Mouse (Mus musculus) cerebellum, postnatal 25 days (tissue): ENCODE measurements at regions not wholly inside any gene's neighbourhood (a gene's known extent, or its start where the extent isn't known, plus 50 kb on each side); places are given as distances from the start of the nearest gene placed in this dataset.

ENCODE experiments used
- DNase-seq, 2 experiments: peaks; one replicate each; pipeline ENCODE4 v3.0.0; 2021; ENCODE audit warnings: mixed read lengths in 2 of 2

GRCm38 (mm10) chr5:41476001-41476400 is 232.0 kb downstream of the Rab28 start:
- DNase-seq = peak; percentile 20 to 58

GRCm38 (mm10) chr5:41445512-41446005 is 262.4 kb downstream of the Rab28 start:
- DNase-seq = no peak

- no peak for DNase-seq
Measured at GRCm38 (mm10) chr5:41441081-41441480, 266.9 kb downstream of the Rab28 start.

GRCm38 (mm10) chr5:41419121-41419874 is 288.7 kb downstream of the Rab28 start:
- no peak for DNase-seq

GRCm38 (mm10) chr5:41409070-41409668 is 298.8 kb downstream of the Rab28 start:
- DNase-seq = no peak

GRCm38 (mm10) chr5:41392802-41393234 is 315.1 kb downstream of the Rab28 start:
- DNase-seq = no peak

GRCm38 (mm10) chr5:41392137-41392554 is 315.8 kb downstream of the Rab28 start:
- no peak for DNase-seq

GRCm38 (mm10) chr5:41373409-41373808 is 334.5 kb downstream of the Rab28 start:
- DNase-seq = peak; percentile 46 to 58

- no peak for DNase-seq
Measured at GRCm38 (mm10) chr5:41371461-41371860, 336.5 kb downstream of the Rab28 start.

- DNase-seq = peak; percentile 81 to 90
Measured at GRCm38 (mm10) chr5:41370356-41370755, 337.6 kb downstream of the Rab28 start.

- DNase-seq = peak in 1 of 2 experiments; percentile 13
Measured at GRCm38 (mm10) chr5:41369907-41370306, 338.1 kb downstream of the Rab28 start.

GRCm38 (mm10) chr5:41365883-41366282 is 342.1 kb downstream of the Rab28 start:
- DNase-seq = no peak

GRCm38 (mm10) chr5:41348410-41348821 is 359.5 kb downstream of the Rab28 start:
- DNase-seq = peak; percentile 73 to 76

GRCm38 (mm10) chr5:41347416-41347815 is 360.5 kb downstream of the Rab28 start:
- DNase-seq = peak in 1 of 2 experiments; percentile 11

- DNase-seq = no peak
Measured at GRCm38 (mm10) chr5:41340581-41340980, 367.4 kb downstream of the Rab28 start.

- no peak for DNase-seq
Measured at GRCm38 (mm10) chr5:41296440-41296839, 411.5 kb downstream of the Rab28 start.

GRCm38 (mm10) chr5:41266731-41267130 is 441.2 kb downstream of the Rab28 start:
- DNase-seq = no peak

GRCm38 (mm10) chr5:41266317-41266716 is 441.6 kb downstream of the Rab28 start:
- DNase-seq = no peak

- no peak for DNase-seq
Measured at GRCm38 (mm10) chr5:41261654-41262237, 446.2 kb downstream of the Rab28 start.
